Mouse (Mus musculus) layer of hippocampus, adult 11-12 months (tissue): Measurements from ENCODE around the gene Aldh1b1.

Experiments used
- DNase-seq: peaks from one replicate; pipeline ENCODE4 v3.0.0; 2022; ENCODE audit warnings: low spot score

Gene Aldh1b1

DNA sequence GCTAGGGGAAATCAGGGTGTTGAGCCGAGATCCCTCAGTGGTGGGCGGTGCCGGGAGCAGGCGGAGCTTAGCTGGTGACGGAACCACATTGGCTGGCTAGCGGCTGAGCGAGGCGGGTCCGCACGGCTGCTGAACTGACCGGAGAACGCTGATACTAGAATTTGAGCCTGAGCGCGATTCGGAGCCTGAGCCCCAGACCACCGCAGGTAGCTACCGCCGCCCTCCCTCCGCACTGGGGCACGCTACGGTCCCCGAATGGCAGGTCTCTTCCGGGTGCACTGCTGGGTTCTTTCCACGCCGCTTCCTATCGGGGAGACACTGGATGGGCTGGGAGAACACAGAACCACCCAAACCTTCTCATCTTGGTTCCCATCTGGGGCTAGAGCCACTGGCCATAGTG, at the start of gene Aldh1b1:
Gene Aldh1b1 (plus strand): TSS at position 59 of the 400 bp plus-strand sequence.
- DNase-seq: peak; percentile 56

DNA sequence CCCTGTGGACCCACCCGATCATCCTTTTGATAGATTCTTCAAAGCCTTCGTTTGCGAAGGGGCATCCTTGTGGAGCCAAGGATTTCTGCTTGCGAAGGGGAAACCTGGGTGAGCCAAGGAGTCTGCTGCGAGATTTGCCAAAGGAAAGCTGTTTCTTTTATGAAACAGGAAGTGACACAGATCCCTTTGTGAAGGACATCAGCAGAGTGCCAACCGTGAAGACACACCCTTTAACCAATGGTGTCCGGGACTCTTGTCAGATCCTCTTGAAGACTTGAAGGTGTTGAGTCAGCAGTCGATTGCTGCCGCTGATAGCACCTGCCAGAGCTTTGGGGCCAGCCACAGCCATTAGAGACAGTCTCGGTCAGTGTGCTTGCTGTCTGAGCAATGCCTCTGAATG, 49.4 kb upstream of the Aldh1b1 start:
- DNase-seq: no peak

DNA sequence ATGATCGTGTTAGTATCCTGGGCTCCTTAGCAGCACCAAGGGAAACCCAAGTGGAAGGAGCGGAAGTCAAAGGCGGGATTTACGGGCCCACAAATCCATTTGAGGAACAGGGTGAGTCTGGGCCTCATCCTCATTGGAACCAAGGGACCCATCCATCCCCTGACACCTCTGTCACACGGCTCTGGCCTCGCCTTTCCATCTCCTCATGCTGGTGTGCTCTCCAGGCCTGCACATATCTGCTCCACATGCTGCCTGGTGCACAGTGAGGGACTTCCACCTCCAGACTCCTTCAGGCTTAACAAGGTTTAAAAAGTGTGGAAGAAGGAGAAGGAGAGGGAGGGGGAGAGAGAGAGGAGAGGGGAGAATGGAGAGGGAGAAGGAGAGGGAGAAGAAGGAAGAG, 48.3 kb upstream of the Aldh1b1 start:
- DNase-seq: no peak

DNA sequence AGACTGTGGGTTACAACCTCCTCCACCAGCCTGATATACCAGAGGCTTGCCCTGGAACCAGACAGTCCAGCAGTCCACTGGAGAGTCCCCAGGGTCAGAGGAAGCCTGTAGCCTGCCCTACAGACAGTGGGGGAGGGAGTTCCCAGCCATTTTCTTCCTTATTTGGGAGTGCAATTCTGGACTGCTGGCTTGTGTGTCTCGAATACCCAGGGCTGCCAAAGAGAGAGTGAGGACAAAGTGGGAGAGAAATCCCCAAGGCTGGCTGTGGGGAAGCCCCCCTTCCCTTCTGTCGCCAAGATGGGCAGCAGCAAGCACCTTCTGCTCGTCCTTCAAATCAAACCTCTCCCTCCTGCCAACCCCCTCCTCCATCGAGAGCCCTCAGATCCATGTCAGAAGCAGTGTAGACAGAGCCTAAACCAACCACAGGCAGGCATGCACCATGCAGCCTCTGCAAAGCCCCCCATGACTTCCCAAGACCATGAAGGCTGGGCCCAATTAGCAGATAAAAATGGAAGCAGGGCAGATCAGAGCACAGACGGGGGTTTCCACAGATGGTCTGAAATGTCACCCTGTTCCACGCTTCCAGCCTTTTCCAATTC, 45.5 kb upstream of the Aldh1b1 start:
- no peak for DNase-seq

DNA sequence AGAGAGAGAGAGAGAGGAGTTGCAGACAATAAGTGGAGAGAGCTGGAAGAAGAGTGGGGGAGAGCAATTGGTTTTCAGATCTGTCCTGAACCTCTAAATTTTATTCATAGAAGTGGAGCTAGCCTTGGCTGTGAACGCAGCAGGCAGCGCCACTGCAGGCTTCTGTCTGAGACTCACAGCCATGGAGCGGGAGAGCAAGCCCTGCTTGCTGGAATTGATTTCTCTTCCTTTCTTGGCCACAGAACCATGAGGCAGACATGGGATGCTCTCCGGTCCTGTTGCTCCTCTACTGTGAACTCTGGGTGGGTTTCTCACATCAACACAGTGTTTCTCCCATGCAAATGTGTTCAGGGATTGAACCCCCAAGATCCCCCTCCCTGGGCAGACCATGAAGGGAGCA, 44.7 kb upstream of the Aldh1b1 start:
- no peak for DNase-seq

DNA sequence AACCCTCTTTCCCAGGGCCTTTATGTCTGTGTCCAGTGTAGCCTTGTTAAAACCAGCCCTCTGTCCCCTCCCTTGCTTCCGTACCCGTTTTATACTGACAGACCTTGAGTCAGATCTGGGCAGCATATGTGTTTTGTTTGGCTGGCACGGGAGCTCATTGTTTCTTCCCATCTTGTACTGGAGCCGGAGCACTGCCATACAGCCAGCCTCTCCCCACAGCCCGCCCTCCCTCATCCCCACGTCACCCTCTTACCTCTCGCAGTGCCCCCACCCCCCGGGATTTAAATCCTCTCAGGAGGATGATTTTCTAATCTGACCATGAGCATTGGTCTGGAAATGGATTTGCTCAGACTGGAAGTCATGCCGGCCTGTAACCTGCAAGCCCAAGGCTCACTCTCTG, 43.7 kb upstream of the Aldh1b1 start:
- no peak for DNase-seq

DNA sequence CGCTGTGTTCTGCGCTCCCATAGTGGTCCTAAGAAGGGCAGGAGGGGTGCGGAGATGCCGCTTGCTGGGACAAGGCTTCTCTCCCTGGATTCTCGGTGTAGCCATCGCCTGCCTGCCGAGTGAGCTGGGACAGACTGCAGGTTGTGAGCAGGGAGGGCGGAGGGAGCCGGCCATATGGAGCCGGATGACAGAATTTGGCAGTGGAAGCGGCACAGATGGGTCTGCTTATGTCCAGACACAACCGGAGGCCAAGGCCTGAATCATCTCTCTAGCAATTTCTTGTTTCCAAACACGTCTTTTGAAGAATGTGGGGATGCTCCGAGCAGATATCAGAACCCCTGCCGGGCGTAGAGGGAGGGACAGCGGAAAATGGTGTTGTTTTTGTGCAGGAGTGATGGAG, 42.9 kb upstream of the Aldh1b1 start:
- peak; percentile 83 for DNase-seq

DNA sequence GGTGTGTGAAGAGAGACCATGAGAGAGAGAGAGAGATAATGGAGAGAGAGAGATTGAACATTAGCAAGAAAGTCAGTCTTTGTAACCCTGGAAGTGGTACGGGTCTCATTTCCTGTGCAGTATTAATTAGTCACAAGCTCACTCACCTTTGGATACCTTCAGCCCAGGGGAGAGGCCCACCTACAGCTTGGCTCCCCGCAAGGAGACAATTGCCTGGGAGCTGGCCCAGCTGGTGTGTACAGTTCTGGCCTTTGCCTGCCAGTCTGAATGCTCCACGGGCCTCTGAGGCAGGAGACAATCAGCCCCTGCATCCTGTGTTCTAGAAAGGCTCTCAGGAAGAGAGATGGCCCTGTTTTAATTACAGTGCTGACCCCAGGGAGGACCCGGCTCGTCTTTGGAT, 40.9 kb upstream of the Aldh1b1 start:
- DNase-seq: no peak

DNA sequence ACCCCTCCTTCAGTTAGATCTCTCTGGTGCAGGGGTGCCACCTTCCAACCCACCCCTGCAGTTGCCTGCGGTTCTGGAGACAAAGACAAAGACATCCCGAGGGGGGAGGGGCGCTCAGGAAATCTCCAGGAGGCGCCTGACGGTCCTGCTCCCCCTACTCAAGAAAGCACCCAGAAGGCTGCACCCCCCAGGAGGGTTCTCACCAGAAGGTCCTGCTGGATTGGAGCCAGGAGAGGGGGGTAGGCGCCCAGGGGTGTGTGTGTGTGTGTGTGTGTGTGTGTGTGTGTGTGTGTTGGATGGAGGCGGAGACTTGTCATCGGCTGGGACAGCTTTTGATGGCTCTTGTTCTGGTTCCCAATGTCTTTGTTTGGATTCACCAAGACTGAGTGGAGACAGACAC, 39.4 kb upstream of the Aldh1b1 start:
- DNase-seq: no peak

DNA sequence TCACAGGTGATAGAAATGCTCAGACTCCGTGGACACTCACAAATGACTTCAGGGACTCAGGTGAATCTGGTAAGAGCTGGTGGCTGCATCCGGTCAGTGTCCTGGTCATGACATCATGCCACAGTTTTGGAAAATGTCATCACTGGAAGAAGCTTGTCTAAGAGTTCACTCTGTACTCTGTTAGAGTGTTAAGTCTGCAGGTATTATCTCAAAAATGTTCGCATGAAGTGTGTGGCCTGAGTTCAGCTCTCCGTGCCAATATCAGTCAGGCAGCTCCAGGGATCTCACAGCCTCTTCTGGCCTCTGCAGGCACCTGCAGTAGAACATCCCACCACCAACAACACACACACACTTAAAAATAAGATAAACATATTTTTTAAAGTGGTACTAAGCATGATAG, 36.2 kb upstream of the Aldh1b1 start:
- no peak for DNase-seq

DNA sequence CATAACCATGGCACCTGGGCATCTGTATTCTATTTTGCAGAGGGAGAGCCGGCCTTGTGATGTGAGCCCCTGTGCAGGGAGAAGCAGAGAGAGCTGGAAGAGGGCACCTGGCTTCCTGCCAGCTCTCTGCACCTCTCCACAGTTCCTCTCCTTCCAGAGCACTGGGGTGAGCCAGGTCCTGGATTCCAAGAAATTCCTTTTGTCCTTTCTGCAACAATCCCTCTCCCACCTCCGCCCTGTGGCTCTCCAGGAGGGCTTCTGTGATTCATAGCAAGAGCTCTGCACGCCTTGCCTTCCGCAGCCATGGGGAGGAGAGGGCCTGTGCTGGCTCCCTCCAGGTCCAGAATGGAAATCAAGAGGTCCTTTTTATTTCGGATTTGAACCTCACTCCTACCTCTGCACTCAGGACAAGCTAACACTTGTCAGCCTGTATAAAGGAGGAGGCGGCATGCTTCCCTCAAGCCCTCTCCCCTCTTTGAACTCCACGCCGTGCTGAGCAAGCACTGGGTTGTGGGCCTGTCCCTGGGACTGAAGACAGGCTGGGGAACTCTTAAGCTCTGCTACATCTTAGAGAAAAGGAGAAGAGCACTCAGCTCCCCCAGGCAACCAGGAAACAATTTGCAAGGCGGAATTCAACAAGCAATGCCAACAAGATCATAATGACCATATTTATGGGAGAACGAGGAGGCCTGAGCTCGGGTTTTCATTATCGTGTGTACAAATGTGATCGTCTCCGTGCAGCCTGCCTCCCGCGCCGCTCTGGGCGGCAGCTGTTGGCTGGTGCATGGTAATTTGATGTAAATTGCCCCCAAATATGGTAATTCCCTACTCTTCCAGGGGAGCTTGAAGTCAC, 35.3 kb upstream of the Aldh1b1 start:
- DNase-seq: no peak

DNA sequence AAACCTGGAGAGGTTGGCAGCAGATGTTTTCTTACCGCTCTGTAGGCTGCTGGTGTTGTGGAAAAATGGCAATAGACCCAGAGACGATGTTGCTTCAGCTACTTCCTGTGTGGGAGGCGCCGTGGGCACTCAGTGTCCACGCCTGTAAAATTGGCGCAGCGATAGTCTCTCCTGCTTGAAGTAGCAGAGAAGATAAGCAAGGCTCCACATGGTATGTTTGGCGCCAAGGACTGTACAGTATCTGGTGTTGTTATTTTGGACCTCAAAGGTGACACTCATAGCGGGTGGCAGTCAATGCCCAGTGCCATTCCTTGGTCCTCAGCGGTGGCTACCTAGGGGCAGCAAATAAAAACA, 34.7 kb upstream of the Aldh1b1 start:
- DNase-seq: no peak

DNA sequence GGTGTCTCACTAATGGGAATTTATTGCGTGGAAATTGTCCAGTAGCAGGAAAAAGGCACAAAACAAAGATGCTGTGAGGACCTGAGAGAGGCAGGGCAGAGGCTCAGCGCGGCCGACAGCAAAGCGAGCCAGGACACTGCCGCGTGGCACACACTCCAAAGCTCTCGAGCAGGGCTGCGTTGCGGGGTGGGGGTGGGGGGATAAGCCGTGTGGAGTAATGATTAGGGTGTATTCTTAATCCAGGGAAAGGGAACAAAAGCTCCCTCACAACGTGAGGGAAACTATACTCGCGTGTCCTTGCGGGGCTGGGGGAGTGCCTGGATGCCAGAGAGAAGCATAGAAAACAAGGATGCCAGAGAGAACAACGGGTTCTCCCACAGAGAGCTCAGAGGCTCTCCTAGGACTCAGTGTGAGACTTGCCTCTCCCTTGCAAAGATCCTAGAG, 33.7 kb upstream of the Aldh1b1 start:
- no peak for DNase-seq

DNA sequence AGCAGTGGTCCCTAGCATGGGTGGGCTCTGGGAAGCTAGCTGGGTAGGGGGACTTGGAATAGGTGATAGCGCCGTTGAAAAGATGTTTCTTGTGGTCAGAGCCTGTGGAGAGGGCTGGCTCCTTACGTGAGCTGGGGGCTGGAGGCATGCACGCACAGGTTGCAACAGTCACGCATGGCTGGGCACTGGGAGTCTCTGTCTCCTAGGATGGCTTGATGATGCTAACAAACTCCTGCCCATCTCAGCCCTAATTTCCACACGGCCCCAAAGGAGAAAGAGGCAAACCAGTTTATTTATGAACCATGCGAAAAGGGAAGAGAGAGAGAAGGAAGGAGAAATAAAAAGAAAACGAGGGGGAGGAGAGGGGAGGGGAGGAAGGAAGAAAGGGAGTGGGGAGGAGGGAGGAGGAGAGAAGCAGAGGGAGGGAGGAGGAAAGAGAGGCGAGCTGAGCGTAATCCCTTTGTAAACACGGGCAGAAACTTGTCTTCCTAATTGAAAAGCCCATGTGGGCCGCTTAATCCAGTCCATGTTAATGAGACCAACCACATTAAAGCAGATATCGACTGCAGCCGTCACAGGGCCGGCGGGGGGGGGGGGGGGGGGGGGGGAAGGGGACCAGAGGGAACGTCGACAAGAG, 33.1 kb upstream of the Aldh1b1 start:
- no peak for DNase-seq

DNA sequence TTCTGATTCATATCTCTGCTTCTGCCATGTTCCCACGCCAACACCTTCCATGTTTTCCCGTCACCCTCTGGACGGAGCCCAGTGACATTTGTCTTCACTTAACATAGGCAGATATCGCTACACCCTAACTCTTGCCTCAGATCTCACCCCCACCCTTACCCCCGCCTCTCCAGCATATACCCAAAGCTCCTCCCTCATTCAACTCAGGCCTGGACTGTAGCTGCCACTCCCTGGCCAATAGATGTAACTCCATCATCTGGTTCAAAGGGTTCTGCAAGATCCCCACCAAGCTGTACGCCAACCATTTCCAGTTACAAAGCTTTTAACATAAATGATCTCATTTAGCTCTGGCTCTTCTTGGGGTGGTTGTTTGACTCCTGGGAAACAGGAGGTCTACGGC, 32.0 kb upstream of the Aldh1b1 start:
- no peak for DNase-seq

DNA sequence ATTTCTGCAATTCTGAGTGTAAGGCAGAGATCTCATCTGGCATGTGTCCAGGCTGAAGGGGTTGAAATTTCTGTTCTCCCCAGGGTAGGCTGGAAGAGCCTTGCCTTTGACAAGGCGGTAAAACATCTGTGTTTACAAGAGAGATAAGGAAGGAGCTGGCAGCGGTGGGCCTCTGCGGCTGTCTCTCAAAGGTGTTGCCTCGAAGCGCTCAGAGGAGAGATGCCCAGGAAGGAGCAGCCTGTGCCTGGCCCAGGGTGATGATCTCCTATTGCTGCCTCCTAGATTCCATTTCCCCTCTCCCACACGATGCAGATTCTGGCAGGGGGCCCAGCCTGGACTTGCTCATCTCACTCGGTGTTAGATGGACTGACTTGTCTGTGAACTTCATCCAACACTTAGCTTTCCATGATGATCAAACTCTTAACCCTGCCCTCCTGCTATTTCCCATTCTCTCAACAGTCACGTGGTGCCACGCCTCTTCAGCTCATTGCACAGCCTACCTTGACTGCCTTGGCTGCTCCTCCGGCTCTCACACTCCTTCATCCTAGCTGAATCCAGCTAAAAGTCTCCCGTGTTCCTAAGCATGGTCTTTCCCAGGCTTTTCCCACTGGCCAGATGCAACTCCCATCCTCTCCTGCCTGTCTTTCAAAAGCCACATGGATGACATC, 30.8 kb upstream of the Aldh1b1 start:
- DNase-seq: no peak

DNA sequence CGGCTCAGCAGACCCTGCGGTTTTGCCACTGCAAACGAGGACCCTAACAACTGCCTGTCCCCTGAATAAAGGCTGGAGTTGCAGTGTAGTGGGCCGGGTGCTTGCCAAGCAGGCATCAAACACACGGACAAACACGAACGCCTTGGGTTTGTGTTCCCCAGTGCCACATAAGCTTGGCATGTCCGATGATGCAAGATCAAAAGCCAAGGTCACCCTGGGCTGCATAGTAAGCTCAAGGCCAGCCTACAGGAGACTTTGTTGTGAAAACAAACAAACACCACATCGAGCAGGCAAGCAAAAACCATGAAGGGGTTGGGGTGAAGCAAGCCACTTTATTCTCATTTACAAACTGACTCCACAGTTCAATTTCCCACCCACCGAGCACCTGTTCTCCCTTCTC, 29.7 kb upstream of the Aldh1b1 start:
- no peak for DNase-seq

DNA sequence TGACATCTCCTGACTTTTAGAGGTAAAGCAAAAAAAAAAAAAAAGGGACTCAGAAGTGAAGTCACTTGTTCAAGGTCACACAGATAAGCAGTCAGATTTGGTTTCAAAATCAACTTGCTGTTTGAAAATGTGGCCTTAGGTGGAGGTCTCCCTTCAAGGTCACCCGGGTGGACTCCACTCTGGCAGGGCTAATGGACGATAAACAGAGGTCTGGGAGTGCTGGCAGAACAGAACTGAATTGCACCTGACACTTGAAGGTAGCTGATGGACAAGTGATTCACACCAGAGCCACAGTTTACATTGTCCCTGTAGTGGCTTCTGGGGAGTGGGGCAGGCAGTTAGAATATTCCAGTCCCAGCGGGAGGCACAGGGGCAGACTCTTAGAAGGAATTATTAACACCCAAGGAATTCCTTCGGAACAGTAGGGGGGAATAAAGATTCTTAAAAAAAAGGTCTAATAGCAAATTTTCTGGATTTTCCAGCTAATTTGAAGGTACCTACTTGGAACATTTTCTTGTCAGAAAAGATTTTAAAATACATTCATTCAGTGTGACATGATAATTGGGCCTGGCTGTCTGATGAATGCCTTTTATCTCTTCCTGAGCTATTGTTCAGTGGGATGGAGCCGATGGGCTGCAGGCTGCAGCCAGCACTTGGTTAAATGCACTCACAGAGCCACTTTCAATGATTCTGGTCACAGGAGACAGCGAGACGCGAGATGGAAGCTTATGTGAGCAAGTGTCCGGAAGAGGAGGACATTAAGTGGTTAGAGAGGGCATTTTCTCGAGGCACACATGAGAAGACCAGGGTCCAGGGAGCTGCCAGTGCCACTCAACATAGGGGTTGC, 28.8 kb upstream of the Aldh1b1 start:
- DNase-seq: no peak

DNA sequence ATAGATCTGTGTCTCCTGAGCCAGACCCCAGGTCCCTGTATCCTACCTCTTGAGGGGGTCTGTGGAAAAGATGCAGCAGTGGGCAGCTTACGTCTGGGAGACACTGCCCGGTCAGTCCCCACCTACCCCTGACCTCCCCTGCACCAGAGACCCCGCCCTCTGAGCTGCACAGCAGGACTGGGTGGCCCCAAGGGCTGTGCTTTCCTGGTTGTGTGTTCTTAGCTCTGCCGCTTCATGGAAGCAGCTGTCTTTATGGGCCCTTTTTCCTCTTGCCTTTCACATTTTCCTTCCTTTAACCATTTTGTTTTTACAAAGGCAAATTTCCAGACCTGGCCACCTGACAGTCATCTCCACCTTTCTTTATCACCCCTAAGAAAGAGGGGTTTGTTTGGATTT, 28.2 kb upstream of the Aldh1b1 start:
- no peak for DNase-seq

DNA sequence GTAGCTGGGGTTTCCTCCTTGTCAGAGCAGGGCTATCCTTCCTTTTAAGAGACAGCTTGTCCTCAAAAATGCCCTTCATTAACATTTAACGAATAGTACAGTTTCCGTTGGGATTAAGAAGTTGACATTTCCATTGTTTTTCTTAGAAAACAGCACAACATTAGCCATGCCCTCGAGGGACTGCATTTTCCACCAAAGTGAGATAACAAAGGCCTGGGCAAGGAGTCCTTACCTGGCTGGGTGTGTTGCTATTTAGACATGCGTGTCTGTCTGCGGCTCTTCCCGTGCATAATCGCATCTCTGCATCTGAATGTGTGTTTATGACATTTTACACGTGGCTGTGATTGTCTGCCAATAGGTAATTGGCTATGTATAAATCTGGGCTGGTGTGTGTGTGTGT, 27.6 kb upstream of the Aldh1b1 start:
- no peak for DNase-seq

DNA sequence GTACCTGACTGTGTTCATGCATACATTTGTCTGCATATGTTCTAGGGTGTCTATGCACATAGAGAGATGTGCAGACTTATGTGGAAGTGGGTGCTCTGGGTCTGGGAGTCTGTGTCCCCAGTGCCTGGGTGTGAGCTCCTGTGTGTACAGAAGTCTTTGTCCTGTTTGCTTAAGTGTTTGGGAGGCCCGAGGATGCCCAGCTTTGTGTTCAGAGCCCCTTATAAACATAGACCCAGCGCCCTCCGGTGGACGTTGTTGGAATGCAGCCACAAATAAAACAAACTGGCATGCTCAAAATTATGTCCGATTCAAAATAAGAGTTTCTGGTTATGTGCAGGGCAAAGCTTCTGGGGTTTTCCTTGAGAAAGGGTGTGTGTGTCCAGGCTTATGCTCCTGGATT, 27.2 kb upstream of the Aldh1b1 start:
- DNase-seq: peak; percentile 57

DNA sequence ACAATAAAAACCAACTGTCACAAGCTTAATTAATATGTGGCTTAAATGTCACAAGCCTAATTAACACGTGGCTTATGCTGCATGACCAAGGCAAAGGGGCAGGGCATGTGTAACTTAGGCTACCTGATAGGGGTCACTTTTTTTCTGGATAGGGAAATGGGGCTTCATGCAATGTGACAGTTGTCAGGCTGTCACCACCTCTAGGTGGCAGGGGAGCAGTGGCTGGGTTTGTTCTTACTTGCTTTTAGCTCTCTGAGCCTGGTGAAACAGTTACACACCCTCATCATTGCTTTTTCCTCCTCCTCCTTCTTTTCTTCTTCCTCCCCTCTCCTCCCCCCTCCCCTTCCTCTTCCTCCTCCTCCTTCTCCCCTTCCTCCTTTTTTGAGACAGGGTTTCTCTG, 15.2 kb upstream of the Aldh1b1 start:
- no peak for DNase-seq
